Mouse (Mus musculus) cortical plate, adult 2 months (tissue): ENCODE data around the gene Pla2g12a.

ENCODE experiments used
- CTCF ChIP-seq: fragments of 200-500 bp; IDR thresholded peaks from 2 replicates; pipeline ENCODE4 v1.5.1; 2011; ENCODE audit warnings: mild to moderate bottlenecking, control low read depth, low read length; ENCODE audit not compliant: insufficient read depth; ENCODE audit errors: extremely low read depth
- POLR2A ChIP-seq: fragments of 200-500 bp; IDR thresholded peaks from 2 replicates; pipeline ENCODE4 v1.6.1; 2011; ENCODE audit warnings: mild to moderate bottlenecking, low read length, control low read depth; ENCODE audit not compliant: insufficient read depth; ENCODE audit errors: extremely low read depth

GRCm38 (mm10) chr3:129917424-129917823 lies 39.0 kb downstream of the Pla2g12a start:
- no peak for TF ChIP-seq CTCF
- TF ChIP-seq POLR2A, result no peak
